Mouse (Mus musculus) cerebellum, adult 8-10 months (tissue): Measurements from ENCODE around the gene Safb.

ENCODE experiments used
- DNase-seq: peaks from one replicate; pipeline ENCODE4 v3.0.0; 2022

The Safb gene

GRCm38 (mm10) chr17:56561866-56562265 lies 22.8 kb upstream of the Safb start:
- no peak for DNase-seq

- DNase-seq, result no peak
These were observed 18.3 kb upstream of the Safb start for GRCm38 (mm10) chr17:56566293-56566692.

GRCm38 (mm10) chr17:56566918-56567317 lies 17.7 kb upstream of the Safb start:
- DNase-seq, result no peak

- DNase-seq, result no peak
These were observed 17.3 kb upstream of the Safb start for GRCm38 (mm10) chr17:56567370-56567769.

- DNase-seq, result no peak
These were observed 14.3 kb upstream of the Safb start for GRCm38 (mm10) chr17:56570287-56570686.

- DNase-seq, result no peak
These were observed 12.5 kb upstream of the Safb start for GRCm38 (mm10) chr17:56572154-56572553.

- no peak for DNase-seq
These were observed 11.7 kb upstream of the Safb start for GRCm38 (mm10) chr17:56572939-56573338.

- DNase-seq, result no peak
These were observed 1.6 kb upstream of the Safb start for GRCm38 (mm10) chr17:56583071-56583470.

GRCm38 (mm10) chr17:56583611-56584256 lies 891 bp upstream of the Safb start:
- DNase-seq, result peak; percentile 61

- DNase-seq, result no peak
These were observed 671 bp downstream of the Safb start for GRCm38 (mm10) chr17:56585171-56585821.

- DNase-seq, result no peak
These were observed 3.1 kb downstream of the Safb start for GRCm38 (mm10) chr17:56587773-56588172.

- no peak for DNase-seq
These were observed 4.3 kb downstream of the Safb start for GRCm38 (mm10) chr17:56588921-56589320.

GRCm38 (mm10) chr17:56592553-56592952 lies 7.9 kb downstream of the Safb start:
- no peak for DNase-seq

- DNase-seq, result no peak
These were observed 9.1 kb downstream of the Safb start for GRCm38 (mm10) chr17:56593527-56594271.

- no peak for DNase-seq
These were observed 18.8 kb downstream of the Safb start for GRCm38 (mm10) chr17:56603186-56604069.

GRCm38 (mm10) chr17:56604070-56604380 lies 19.4 kb downstream of the Safb start:
- no peak for DNase-seq

- DNase-seq, result no peak
These were observed 19.8 kb downstream of the Safb start for GRCm38 (mm10) chr17:56604422-56604821.

GRCm38 (mm10) chr17:56605431-56605830 lies 20.8 kb downstream of the Safb start:
- DNase-seq, result no peak

- DNase-seq, result no peak
These were observed 23.0 kb downstream of the Safb start for GRCm38 (mm10) chr17:56607521-56608062.

- no peak for DNase-seq
These were observed 24.1 kb downstream of the Safb start for GRCm38 (mm10) chr17:56608699-56609098.

- peak; percentile 96 for DNase-seq
These were observed 25.0 kb downstream of the Safb start, which contains the start of gene 2410015M20Rik for GRCm38 (mm10) chr17:56609452-56610171. TSS of gene 2410015M20Rik (minus strand) at chr17:56609771.

- DNase-seq, result no peak
These were observed 26.7 kb downstream of the Safb start for GRCm38 (mm10) chr17:56611323-56611722.
